8 mouse cellular contexts compared by ENCODE assay signal in the genomic region with DNA sequence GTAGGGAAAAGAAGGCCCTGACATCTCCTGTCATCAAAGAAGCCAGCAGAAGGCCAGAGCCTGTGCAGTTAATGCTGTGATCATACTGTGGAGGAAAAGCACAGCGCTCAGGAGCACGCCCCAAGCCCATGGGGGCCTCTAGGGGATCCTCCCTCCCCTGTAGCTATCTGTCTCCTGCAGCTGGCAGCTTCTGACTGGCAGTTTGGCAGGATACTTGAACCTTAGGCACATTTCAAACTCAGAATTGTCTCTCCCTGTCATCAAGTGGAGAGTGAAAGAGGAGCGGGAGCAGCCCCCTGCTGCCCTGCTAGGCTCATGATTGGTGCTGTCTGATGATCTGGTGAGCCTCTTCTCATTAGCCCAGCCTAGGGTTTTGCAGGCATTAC. TPM values are rescaled to one million over a fixed set of nuclear protein-coding genes. Genes with fewer than 3 reads are reported as not detected.
DNase-seq lines count a peak whose midpoint lies in the region; ATAC-seq and TF ChIP-seq lines count a peak whose summit lies in the region.

No protein-coding gene starts in this region.

- no peaks in the 10 kb centered on the region for H3K36me3 ChIP-seq in forebrain, embryonic 12.5 days (replicated peaks)
- no peaks in the 10 kb centered on the region for H3K36me3 ChIP-seq in hindbrain, embryonic 16.5 days (ENCODE audit: control insufficient read depth, insufficient read depth, low read length)
- H3K36me3 ChIP-seq in spleen, adult 2 months (ENCODE audit: control insufficient read depth, insufficient read depth, low read length) = no peaks in the 10 kb centered on the region

- peaks cover 18% of the 10 kb centered on the region for H3K4me1 ChIP-seq in forebrain, embryonic 12.5 days
- peaks cover 6% of the 10 kb centered on the region; the same call in 1 of the 2 replicates for H3K4me1 ChIP-seq in hindbrain, embryonic 16.5 days (ENCODE audit: control insufficient read depth, insufficient read depth, low read depth, low read length)
- no peaks in the 10 kb centered on the region for H3K4me1 ChIP-seq in spleen, adult 2 months (ENCODE audit: control insufficient read depth, insufficient read depth, insufficient read length)

- no peak overlapping the region for H3K4me2 ChIP-seq in forebrain, embryonic 12.5 days
- H3K4me2 ChIP-seq in hindbrain, embryonic 16.5 days (ENCODE audit: low read length) = no peak overlapping the region

- 75% methylated on average over 3 of the region's 3 CpGs for WGBS in forebrain, embryonic 12.5 days
- 39% methylated on average over 3 of the region's 3 CpGs for WGBS in hindbrain, embryonic 16.5 days
- 79% methylated on average over 3 of the region's 3 CpGs for WGBS in spleen, adult 2 months

- 0 out of 2 replicates have a peak overlapping the region, but pooled peaks have one; percentile 21 for H3K9ac ChIP-seq in forebrain, embryonic 12.5 days
- H3K9ac ChIP-seq in hindbrain, embryonic 16.5 days (ENCODE audit: low read depth, low read length) = 0 out of 2 replicates have a peak overlapping the region, but pooled peaks have one; percentile 27

- H3K27me3 ChIP-seq in forebrain, embryonic 12.5 days = no peaks in the 10 kb centered on the region
- H3K27me3 ChIP-seq in hindbrain, embryonic 16.5 days (replicated peaks; ENCODE audit: control insufficient read depth, insufficient read depth, low read length) = no peaks in the 10 kb centered on the region
- H3K27me3 ChIP-seq in spleen, adult 2 months (ENCODE audit: control insufficient read depth, insufficient read depth, low read length) = no peaks in the 10 kb centered on the region

- no peak overlapping the region for H3K4me3 ChIP-seq in layer of hippocampus, adult 2 months
- H3K4me3 ChIP-seq in forebrain, embryonic 12.5 days (replicated peaks) = no peak overlapping the region
- H3K4me3 ChIP-seq in hindbrain, embryonic 16.5 days (ENCODE audit: low read length) = no peak overlapping the region
- no peak overlapping the region for H3K4me3 ChIP-seq in spleen, adult 2 months (ENCODE audit: extremely low read depth, insufficient read depth, insufficient read length)

- no peak for TF ChIP-seq CTCF in layer of hippocampus, adult 2 months (conservative IDR thresholded peaks at IDR 0.05)
- TF ChIP-seq CTCF in spleen, adult 2 months (IDR thresholded peaks at IDR 0.05; ENCODE audit: extremely low read depth, insufficient read depth, insufficient read length, insufficient replicate concordance) = no peak

- no peak for TF ChIP-seq POLR2A in spleen, adult 2 months (IDR thresholded peaks at IDR 0.05; ENCODE audit: low read depth, low read length)

- peak overlapping the region; percentile 72 for H3K27ac ChIP-seq in layer of hippocampus, adult 2 months
- no peak overlapping the region for H3K27ac ChIP-seq in forebrain, embryonic 12.5 days
- peak overlapping the region; percentile 77 for H3K27ac ChIP-seq in hindbrain, embryonic 16.5 days (ENCODE audit: low read depth, low read length)
- peak overlapping the region; percentile 54; the same call in 1 of the 2 replicates for H3K27ac ChIP-seq in spleen, adult 2 months (ENCODE audit: insufficient read depth, low read length)

- ATAC-seq in forebrain, embryonic 12.5 days (ENCODE audit: low FRiP score) = no peak
- peak; percentile 66 for ATAC-seq in hindbrain, embryonic 16.5 days

- no peak for DNase-seq in layer of hippocampus, adult 2 months (ENCODE audit: low spot score in 2 of 2)
- no peak for DNase-seq in layer of hippocampus, adult 11-12 months (ENCODE audit: low spot score)
- no peak for DNase-seq in spleen, adult 2 months (ENCODE audit: low read depth in 1 of 2, low spot score in 2 of 2)
- no peak for DNase-seq in Muller cell, postnatal 12 days (ENCODE audit: inconsistent ontology term)
- no peak for DNase-seq in thymus, postnatal 0 days (ENCODE audit: low spot score)
- DNase-seq in urinary bladder, postnatal 10 days (ENCODE audit: low spot score) = no peak

- no peaks in the 10 kb centered on the region for H3K9me3 ChIP-seq in forebrain, embryonic 12.5 days
- H3K9me3 ChIP-seq in hindbrain, embryonic 16.5 days (ENCODE audit: control insufficient read depth, low read length) = no peaks in the 10 kb centered on the region

RNA-seq across cellular contexts. Expression of gene Pcx, which starts 48.3 kb away (rescaled TPM):
- total RNA-seq in layer of hippocampus, adult 2 months (2021) = 10 to 100 TPM; 64.1 to 76.0 TPM
- polyA plus RNA-seq in forebrain, embryonic 12.5 days (2016; fragmentation: Nextera tagmentation; extraction: Ambion mirVana) = 19.2 and 20.0 TPM in 2 replicates
- 52.5 and 53.2 TPM in 2 replicates for polyA plus RNA-seq in hindbrain, embryonic 16.5 days (2015; fragmentation: Nextera tagmentation; extraction: Ambion mirVana)
- 5.9 and 8.6 TPM in 2 replicates for polyA plus RNA-seq in spleen, adult 2 months (2012; rRNA removed)
- polyA plus RNA-seq in thymus, postnatal 0 days (2015; fragmentation: Nextera tagmentation; extraction: Ambion mirVana) = 5.2 and 5.3 TPM in 2 replicates

RNA-seq across cellular contexts. Expression of gene Lrfn4, which starts 56.9 kb away (rescaled TPM):
- total RNA-seq in layer of hippocampus, adult 2 months (2021) = 10 to 100 TPM; 32.8 to 34.6 TPM
- 11.4 and 13.3 TPM in 2 replicates for polyA plus RNA-seq in forebrain, embryonic 12.5 days (2016; fragmentation: Nextera tagmentation; extraction: Ambion mirVana)
- polyA plus RNA-seq in hindbrain, embryonic 16.5 days (2015; fragmentation: Nextera tagmentation; extraction: Ambion mirVana) = 8.0 and 10.5 TPM in 2 replicates
- polyA plus RNA-seq in spleen, adult 2 months (2012; rRNA removed) = 3.0 and 4.0 TPM in 2 replicates
- 1.4 and 1.8 TPM in 2 replicates for polyA plus RNA-seq in thymus, postnatal 0 days (2015; fragmentation: Nextera tagmentation; extraction: Ambion mirVana)
